Mouse (Mus musculus) E14TG2a.4 (cell line): ENCODE measurements around the gene Ric8b.

Experiments used
- CTCF ChIP-seq: conservative IDR thresholded peaks from 2 replicates; pipeline ENCODE4 v1.5.1; 2014; ENCODE audit warnings: low read length
- NANOG ChIP-seq: IDR thresholded peaks from 2 replicates; pipeline ENCODE4 v1.6.1; 2014; ENCODE audit warnings: borderline replicate concordance, low read length, mixed read lengths
- POU5F1 ChIP-seq: IDR thresholded peaks from 2 replicates; pipeline ENCODE4 v1.6.1; 2014; ENCODE audit warnings: low read length, borderline replicate concordance

- TF ChIP-seq CTCF (no peak), POU5F1 (no peak), NANOG (no peak)
These were observed 84.5 kb downstream of the Ric8b start for GRCm38 (mm10) chr10:85001920-85002319.
